Comparison of ENCODE assay signal across 24 mouse cellular contexts in genomic region chr12:79729926-79730506, GRCm38 (mm10).
DNase-seq lines count a peak whose midpoint lies in the region; ATAC-seq and TF ChIP-seq lines count a peak whose summit lies in the region.
"Had no signal": no experiment of that assay in that cellular context is flagged by ENCODE, and none has a peak within 500 bp of the region (broad histone marks: within the 10 kb centered on the region; RNA-seq: fewer than 3 reads in every experiment).

No protein-coding gene starts in this region.

- 0 out of 2 replicates have a peak overlapping the region, but pooled peaks have one; percentile 44 for H3K27ac ChIP-seq in forebrain, embryonic 10.5 days
- no peak overlapping the region for H3K27ac ChIP-seq in forebrain, embryonic 15.5 days (replicated peaks)
- H3K27ac ChIP-seq in hindbrain, embryonic 10.5 days: peak overlapping the region; percentile 53
- no peak overlapping the region for H3K27ac ChIP-seq in hindbrain, embryonic 13.5 days
- peak overlapping the region; percentile 73 for H3K27ac ChIP-seq in limb, embryonic 14.5 days (replicated peaks; ENCODE audit: low read depth, low read length)
- H3K27ac ChIP-seq: heart, adult 2 months; heart, embryonic 15.5 days; liver, embryonic 15.5 days; stomach, postnatal 0 days had no signal

- no peak overlapping the region for H3K4me3 ChIP-seq in forebrain, embryonic 10.5 days
- H3K4me3 ChIP-seq in forebrain, embryonic 15.5 days: no peak overlapping the region
- no peak overlapping the region for H3K4me3 ChIP-seq in hindbrain, embryonic 10.5 days
- no peak overlapping the region for H3K4me3 ChIP-seq in hindbrain, embryonic 13.5 days
- no peak overlapping the region for H3K4me3 ChIP-seq in limb, embryonic 14.5 days (replicated peaks; ENCODE audit: low read length)
- H3K4me3 ChIP-seq: heart, adult 2 months; heart, embryonic 15.5 days; liver, embryonic 15.5 days had no signal

- H3K4me1 ChIP-seq in forebrain, embryonic 10.5 days: peaks cover 27% of the 10 kb centered on the region
- peaks cover 23% of the 10 kb centered on the region for H3K4me1 ChIP-seq in forebrain, embryonic 15.5 days
- H3K4me1 ChIP-seq in hindbrain, embryonic 10.5 days (replicated peaks): peaks cover 21% of the 10 kb centered on the region
- peaks cover 21% of the 10 kb centered on the region; the same call in 1 of the 2 replicates for H3K4me1 ChIP-seq in hindbrain, embryonic 13.5 days (replicated peaks)
- H3K4me1 ChIP-seq in limb, embryonic 14.5 days (ENCODE audit: control insufficient read depth, insufficient read depth, low read length): peaks cover 40% of the 10 kb centered on the region

- H3K36me3 ChIP-seq in forebrain, embryonic 10.5 days (replicated peaks): peaks cover 13% of the 10 kb centered on the region
- H3K36me3 ChIP-seq in forebrain, embryonic 15.5 days: 0 out of 2 replicates have a peak, but pooled peaks cover 3% of the 10 kb centered on the region
- H3K36me3 ChIP-seq in hindbrain, embryonic 10.5 days: peaks cover 11% of the 10 kb centered on the region; the same call in 1 of the 2 replicates
- H3K36me3 ChIP-seq in hindbrain, embryonic 13.5 days: no peaks in the 10 kb centered on the region
- H3K36me3 ChIP-seq in limb, embryonic 14.5 days (ENCODE audit: control insufficient read depth, insufficient read depth, low read length): no peaks in the 10 kb centered on the region
- H3K36me3 ChIP-seq: heart, embryonic 15.5 days; liver, embryonic 15.5 days had no signal

- H3K4me2 ChIP-seq in forebrain, embryonic 15.5 days (replicated peaks): no peak overlapping the region
- no peak overlapping the region for H3K4me2 ChIP-seq in hindbrain, embryonic 13.5 days
- no peak overlapping the region for H3K4me2 ChIP-seq in limb, embryonic 14.5 days (replicated peaks; ENCODE audit: low read depth, low read length, severe bottlenecking)
- H3K4me2 ChIP-seq: heart, embryonic 15.5 days; liver, embryonic 15.5 days had no signal

- H3K27me3 ChIP-seq in forebrain, embryonic 10.5 days (ENCODE audit: poor library complexity, severe bottlenecking): no peaks in the 10 kb centered on the region
- no peaks in the 10 kb centered on the region for H3K27me3 ChIP-seq in forebrain, embryonic 15.5 days
- H3K27me3 ChIP-seq in hindbrain, embryonic 10.5 days (ENCODE audit: insufficient read depth, poor library complexity, severe bottlenecking): no peaks in the 10 kb centered on the region
- no peaks in the 10 kb centered on the region for H3K27me3 ChIP-seq in hindbrain, embryonic 13.5 days
- no peaks in the 10 kb centered on the region for H3K27me3 ChIP-seq in limb, embryonic 14.5 days (ENCODE audit: control insufficient read depth, insufficient read depth, low read length)
- H3K27me3 ChIP-seq: heart, embryonic 15.5 days; liver, embryonic 15.5 days had no signal

- peaks cover 20% of the 10 kb centered on the region for H3K9me3 ChIP-seq in forebrain, embryonic 10.5 days
- H3K9me3 ChIP-seq in forebrain, embryonic 15.5 days: peaks cover 8% of the 10 kb centered on the region; the same call in 1 of the 2 replicates
- peaks cover 19% of the 10 kb centered on the region for H3K9me3 ChIP-seq in hindbrain, embryonic 10.5 days
- H3K9me3 ChIP-seq in hindbrain, embryonic 13.5 days: peaks cover 15% of the 10 kb centered on the region
- H3K9me3 ChIP-seq in limb, embryonic 14.5 days (ENCODE audit: control insufficient read depth, low read length): peaks cover 19% of the 10 kb centered on the region

- DNase-seq in forebrain, embryonic 10.5 days (ENCODE audit: extremely low spot score, low spot score): no peak
- no peak for DNase-seq in hindbrain, embryonic 10.5 days (ENCODE audit: low spot score)
- DNase-seq in MN1 (ENCODE audit: low spot score): peak; percentile 65
- peak; percentile 90 for DNase-seq in limb, embryonic 14.5 days (ENCODE audit: low spot score)
- DNase-seq in thymus, adult 18-20 months: no peak
- DNase-seq: adrenal gland, postnatal 25 days; cerebellum, adult 9-11 months; gastrocnemius, postnatal 25 days; heart, adult 2 months; heart, postnatal 4 days; kidney, adult 9 months; kidney, postnatal 36 days; layer of hippocampus, postnatal 36 days; liver; midbrain, embryonic 14.5 days had no signal

- ATAC-seq in forebrain, embryonic 15.5 days (replicated peaks): no peak
- no peak for ATAC-seq in hindbrain, embryonic 13.5 days (ENCODE audit: low FRiP score)
- ATAC-seq in limb, embryonic 14.5 days (ENCODE audit: low FRiP score, low read depth): peak; percentile 88
- no peak for ATAC-seq in megakaryocyte-erythroid progenitor cell, adult 5-6 weeks (replicated peaks; ENCODE audit: low FRiP score, low TSS enrichment, poor library complexity, severe bottlenecking)
- ATAC-seq: hindbrain, embryonic 16.5 days; intestine, embryonic 16.5 days; lung, postnatal 0 days had no signal

- TF ChIP-seq POLR2A in limb, embryonic 14.5 days (IDR thresholded peaks at IDR 0.05; ENCODE audit: borderline replicate concordance, extremely low read depth, insufficient read depth, insufficient read length): no peak

- no peak overlapping the region for H3K9ac ChIP-seq in forebrain, embryonic 15.5 days (replicated peaks)
- no peak overlapping the region for H3K9ac ChIP-seq in hindbrain, embryonic 13.5 days
- no peak overlapping the region for H3K9ac ChIP-seq in limb, embryonic 14.5 days (ENCODE audit: low read depth, low read length, severe bottlenecking)
- H3K9ac ChIP-seq: heart, embryonic 15.5 days; liver, embryonic 15.5 days had no signal

- 85% methylated on average over 5 of the region's 5 CpGs for WGBS in forebrain, embryonic 10.5 days
- 60% methylated on average over 5 of the region's 5 CpGs for WGBS in forebrain, embryonic 15.5 days
- 81% methylated on average over 5 of the region's 5 CpGs for WGBS in hindbrain, embryonic 10.5 days
- WGBS in hindbrain, embryonic 13.5 days: 70% methylated on average over 5 of the region's 5 CpGs
- WGBS in limb, embryonic 14.5 days: 23% methylated on average over 5 of the region's 5 CpGs

Comparison
In these comparisons a context has a peak if more than half of its experiments do, and no peak if none do; other contexts are left out.
1. H3K27ac ChIP-seq: peak in forebrain, embryonic 10.5 days (single experiment), hindbrain, embryonic 10.5 days (single experiment) and limb, embryonic 14.5 days (single experiment); none in forebrain, embryonic 15.5 days (single experiment) and hindbrain, embryonic 13.5 days (single experiment).
2. DNase-seq: peak in MN1 (single experiment) and limb, embryonic 14.5 days (single experiment); none in forebrain, embryonic 10.5 days (single experiment), hindbrain, embryonic 10.5 days (single experiment) and thymus, adult 18-20 months (0 of 2).